8 mouse cellular contexts compared by ENCODE assay signal in the genomic region with DNA sequence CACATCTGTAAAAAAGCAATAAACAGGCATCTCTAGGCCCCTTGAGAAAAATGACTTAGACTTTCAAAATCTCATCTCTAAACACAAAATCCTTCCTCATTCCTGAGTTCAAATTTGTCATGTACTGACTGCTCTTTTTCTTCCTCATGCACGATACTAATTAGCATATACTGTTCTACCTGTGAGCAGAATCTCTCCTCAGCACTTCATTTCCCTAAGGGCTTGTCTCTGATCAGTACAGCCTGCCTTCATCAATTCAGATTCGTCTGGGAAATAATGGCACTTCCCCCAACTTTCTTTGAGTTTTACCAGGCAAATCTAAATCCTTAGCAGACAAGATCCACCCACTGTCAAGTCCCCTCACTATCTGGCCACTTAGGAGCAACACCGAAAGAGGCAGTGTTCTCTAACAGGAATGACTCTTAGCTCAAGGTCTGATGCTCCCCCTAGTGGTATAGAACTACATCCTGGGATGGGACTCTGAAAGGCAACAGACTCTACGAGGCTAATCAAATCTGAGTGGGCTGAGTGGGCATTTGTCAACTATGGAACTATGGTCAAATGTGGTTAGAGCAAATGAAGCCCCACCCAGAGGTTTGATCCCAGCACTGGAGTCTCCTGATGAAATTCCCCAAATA.
DNase-seq lines count a peak whose midpoint lies in the region; ATAC-seq lines count a peak whose summit lies in the region.

No protein-coding gene starts in this region.

- DNase-seq in heart, adult 18-20 months = peak; percentile 55 to 68
- DNase-seq in heart, embryonic 10.5 days (ENCODE audit: low spot score) = no peak
- DNase-seq in adrenal gland, postnatal 36 days = peak; percentile 24 to 55
- peak; percentile 84 for DNase-seq in embryonic facial prominence, embryonic 14.5 days (ENCODE audit: low spot score)
- DNase-seq in heart, postnatal 14 days = peak; percentile 19 to 34
- DNase-seq in kidney, postnatal 36 days = peak; percentile 45 to 67
- DNase-seq in lung, postnatal 25 days (ENCODE audit: low spot score) = peak; percentile 77
- DNase-seq in skeletal muscle tissue, adult 2 months (ENCODE audit: low read depth, low spot score) = peak; percentile 45

- H3K36me3 ChIP-seq in heart, embryonic 10.5 days = peaks cover 9% of the 10 kb centered on the region; the same call in 1 of the 2 replicates
- 0 out of 2 replicates have a peak, but pooled peaks cover 6% of the 10 kb centered on the region for H3K36me3 ChIP-seq in embryonic facial prominence, embryonic 14.5 days (ENCODE audit: control insufficient read depth, insufficient read depth, low read length)

- peak; percentile 79 for ATAC-seq in embryonic facial prominence, embryonic 14.5 days (ENCODE audit: low read depth)

- H3K9me3 ChIP-seq in heart, embryonic 10.5 days = no peaks in the 10 kb centered on the region
- no peaks in the 10 kb centered on the region for H3K9me3 ChIP-seq in embryonic facial prominence, embryonic 14.5 days (ENCODE audit: control insufficient read depth, low read length)

- no peak overlapping the region for H3K4me3 ChIP-seq in heart, embryonic 10.5 days
- H3K4me3 ChIP-seq in embryonic facial prominence, embryonic 14.5 days (ENCODE audit: low read depth, low read length) = no peak overlapping the region

- intact Hi-C loops in heart, postnatal 14 days (cut with DNase I) = loop anchor here (5.0 kb wide), 1 partner anchor 83 kb away; a partner anchor contains a TSS

- no peak overlapping the region for H3K4me2 ChIP-seq in embryonic facial prominence, embryonic 14.5 days (ENCODE audit: low read depth, low read length)

- no peak overlapping the region for H3K9ac ChIP-seq in embryonic facial prominence, embryonic 14.5 days (ENCODE audit: low read depth, low read length)

- no peaks in the 10 kb centered on the region for H3K4me1 ChIP-seq in heart, embryonic 10.5 days
- no peaks in the 10 kb centered on the region for H3K4me1 ChIP-seq in embryonic facial prominence, embryonic 14.5 days (ENCODE audit: control insufficient read depth, insufficient read depth, low read length)

- H3K27me3 ChIP-seq in heart, embryonic 10.5 days (ENCODE audit: insufficient read depth, poor library complexity, severe bottlenecking) = no peaks in the 10 kb centered on the region
- no peaks in the 10 kb centered on the region for H3K27me3 ChIP-seq in embryonic facial prominence, embryonic 14.5 days (replicated peaks; ENCODE audit: control insufficient read depth, insufficient read depth, low read length)

- 26% methylated on average over 4 of the region's 4 CpGs for WGBS in heart, embryonic 10.5 days
- WGBS in embryonic facial prominence, embryonic 14.5 days = 22% methylated on average over 4 of the region's 4 CpGs

- no peak overlapping the region for H3K27ac ChIP-seq in heart, embryonic 10.5 days
- no peak overlapping the region for H3K27ac ChIP-seq in embryonic facial prominence, embryonic 14.5 days (replicated peaks; ENCODE audit: low read depth, low read length)
